Mouse (Mus musculus): ENCODE measurements around the gene Hvcn1.

The Hvcn1 gene

DNA sequence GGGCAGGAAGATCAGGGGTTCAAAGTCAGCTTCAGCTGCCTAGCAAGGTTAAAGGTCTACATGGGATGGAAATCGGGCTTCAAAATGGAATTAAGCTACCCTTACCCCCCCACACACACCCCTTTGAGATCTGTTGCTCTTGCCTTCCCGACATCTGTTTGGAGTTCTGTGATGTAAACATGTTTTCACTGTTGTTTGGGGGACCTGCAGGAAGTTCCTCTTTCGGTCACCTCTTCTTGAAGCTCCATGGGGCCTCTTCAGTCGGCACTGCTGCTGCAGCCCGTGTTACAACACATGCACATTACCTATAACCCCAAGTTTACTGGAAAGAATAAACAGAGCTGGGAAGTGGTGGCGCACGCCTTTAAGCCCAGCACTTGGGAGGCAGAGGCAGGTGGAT lies 60.5 kb downstream of the Hvcn1 start:
- peak; percentile 85 for DNase-seq (ENCODE audit: low read depth, low spot score)

DNA sequence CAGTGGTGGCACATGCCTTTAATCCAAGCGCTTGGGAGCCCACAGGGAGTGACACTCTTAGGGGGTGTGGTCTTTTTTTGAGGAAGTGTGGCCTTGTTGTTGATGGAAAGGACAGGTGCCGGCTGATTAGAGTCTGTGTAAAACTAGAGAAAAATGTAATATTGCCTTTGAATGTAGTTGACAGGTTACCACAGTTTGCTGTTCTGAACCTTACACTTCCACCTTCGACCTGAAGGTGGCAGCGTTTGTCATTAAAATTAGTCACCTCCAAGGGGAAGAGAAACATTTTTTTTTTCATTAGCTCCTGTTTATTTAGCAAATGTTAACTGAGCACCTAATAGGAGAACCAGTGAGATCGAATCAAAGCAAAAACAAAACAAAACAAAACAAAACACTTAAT lies 61.3 kb downstream of the Hvcn1 start:
- DNase-seq (ENCODE audit: low read depth, low spot score): peak; percentile 92

DNA sequence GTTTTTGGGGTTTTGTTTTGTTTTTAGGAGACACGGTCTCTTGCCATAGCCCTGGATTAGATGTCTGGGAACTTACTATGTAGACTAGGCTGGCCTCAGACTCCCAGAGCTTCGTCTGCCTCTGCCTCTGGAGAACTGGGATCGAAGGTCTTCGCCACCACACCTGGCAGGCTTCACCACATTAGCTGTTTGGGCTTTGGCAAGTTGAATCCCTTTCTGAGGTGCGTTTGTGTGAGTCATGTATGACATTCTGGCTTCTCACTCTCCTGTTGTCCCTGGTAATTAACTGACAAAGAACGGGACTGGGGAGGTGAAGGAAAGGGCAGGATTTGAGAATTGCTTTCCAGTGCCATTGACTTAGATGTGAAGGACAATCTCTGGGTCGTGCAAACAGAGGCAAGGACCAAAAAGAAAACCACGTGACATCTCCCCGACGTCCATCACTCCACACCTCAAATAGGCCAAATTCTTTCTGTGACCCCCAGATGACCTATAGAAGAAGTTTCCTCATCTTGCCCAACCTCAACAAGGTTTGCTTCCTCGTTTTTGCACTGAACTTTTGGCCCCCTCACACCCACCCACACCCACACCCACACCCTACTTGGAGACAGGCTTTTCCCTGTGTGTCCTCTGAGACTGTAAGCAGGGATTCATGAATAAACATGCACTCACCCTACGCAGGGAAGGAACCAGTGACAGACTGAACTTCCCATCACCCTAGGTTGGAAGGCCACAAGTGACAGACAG lies 62.4 kb downstream of the Hvcn1 start:
- DNase-seq (ENCODE audit: low read depth, low spot score): no peak

DNA sequence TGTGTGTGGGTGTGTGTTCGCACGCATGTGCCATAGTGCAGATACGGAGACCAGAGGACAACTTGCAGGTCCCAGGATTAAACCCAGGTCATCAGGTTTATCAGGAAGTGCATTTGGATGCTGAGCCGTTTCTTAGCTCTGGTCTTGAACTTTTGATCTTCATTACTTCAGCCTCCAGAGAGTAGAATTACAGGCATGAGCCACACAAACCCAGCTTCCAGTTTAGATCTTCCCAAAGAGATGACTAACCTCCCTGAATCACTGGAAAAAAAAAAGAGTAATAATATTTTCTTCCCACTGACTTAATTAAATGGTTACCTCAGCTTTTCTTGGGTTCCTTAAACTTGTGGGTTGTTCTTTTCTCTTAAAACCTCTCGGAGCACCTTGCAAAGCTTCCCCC lies 66.2 kb downstream of the Hvcn1 start:
- DNase-seq (ENCODE audit: low read depth, low spot score): no peak

DNA sequence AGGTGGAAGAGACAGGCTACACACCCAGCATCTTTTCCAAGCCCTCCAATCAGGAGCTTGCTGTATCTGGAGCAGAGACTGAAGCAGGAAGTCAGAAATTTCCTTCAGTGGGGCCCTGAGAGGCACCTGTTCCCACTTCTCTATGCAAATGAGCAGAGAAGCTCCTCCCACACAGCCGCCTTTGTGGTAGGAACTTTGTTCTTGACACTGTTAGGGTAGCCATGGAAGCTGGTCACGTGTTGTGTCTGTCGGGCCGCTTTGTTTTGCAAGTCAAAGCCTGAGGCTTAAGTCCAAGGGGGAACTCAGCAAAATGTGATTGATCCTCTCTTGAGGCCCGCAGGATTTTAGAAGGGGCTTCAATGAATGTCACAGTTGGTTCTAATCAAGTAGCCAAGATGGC lies 68.2 kb downstream of the Hvcn1 start:
- DNase-seq (ENCODE audit: low read depth, low spot score): peak; percentile 79

DNA sequence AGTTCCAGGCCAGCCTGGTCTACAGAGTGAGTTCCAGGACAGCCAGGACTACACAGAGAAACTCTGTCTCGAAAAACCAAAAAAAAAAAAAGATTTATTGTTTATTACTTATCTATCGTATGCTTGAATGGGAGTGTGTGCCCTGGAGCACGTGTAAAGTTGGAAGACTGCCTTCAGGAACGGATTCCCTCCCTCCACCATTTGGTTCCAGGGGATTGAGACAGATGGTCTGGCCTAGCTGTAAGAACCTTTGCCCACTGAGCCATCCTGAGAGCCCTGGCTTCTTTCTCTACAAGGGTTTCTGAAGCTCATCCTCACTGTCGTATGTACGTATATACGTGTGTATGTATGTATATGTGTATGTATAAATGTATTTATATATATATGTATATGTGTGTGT lies 72.3 kb downstream of the Hvcn1 start:
- no peak for DNase-seq (ENCODE audit: low read depth, low spot score)

DNA sequence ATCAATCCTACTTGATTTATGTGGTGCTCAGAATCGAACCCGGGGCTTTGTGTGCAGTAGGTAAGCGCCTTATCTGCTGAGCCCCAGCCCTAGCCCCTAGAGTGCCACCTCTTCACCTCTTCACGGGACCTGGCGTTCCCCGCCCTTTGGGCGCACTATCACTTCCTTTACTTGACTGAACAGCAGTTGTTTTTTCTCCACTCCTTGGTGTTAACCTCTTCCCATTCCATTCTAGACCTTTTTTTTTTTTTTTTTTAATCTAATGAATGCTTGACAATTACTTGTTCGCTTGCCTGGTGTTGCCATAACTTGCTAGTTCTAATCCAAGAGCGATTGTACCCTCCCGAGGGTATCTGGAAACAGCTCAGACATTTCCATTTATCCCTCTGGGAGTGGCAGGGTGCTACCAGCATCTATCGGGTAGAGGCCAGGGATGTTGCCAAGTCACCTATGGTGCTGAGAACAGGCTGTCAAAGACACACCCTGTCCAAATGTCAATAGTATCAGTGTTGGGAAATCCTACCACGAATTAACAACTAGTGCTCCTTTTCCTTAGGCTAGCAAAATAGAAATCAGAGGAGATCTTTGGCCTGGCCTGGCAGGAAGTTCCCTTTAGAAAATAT lies 73.3 kb downstream of the Hvcn1 start:
- DNase-seq (ENCODE audit: low read depth, low spot score): no peak

DNA sequence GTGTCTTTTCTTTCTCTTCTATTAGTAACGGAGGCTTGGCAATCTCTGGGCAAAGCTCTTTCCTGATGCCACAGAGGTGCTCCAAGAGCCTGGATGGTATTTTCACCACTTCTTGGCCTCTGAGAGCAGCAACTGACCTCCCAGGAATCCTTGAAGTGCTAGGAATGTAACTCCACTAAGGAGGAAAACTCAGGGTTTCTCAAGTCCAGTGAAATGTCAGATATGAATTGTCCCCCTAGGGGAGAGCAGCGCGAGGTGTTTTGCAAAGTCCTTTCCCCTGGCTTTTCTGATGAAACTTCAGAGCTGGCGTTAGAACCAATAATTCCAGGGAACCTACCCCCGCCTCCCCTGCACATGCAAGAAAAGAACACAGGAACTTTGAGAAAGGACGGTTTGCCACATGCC lies 73.8 kb downstream of the Hvcn1 start:
- no peak for DNase-seq (ENCODE audit: low read depth, low spot score)

DNA sequence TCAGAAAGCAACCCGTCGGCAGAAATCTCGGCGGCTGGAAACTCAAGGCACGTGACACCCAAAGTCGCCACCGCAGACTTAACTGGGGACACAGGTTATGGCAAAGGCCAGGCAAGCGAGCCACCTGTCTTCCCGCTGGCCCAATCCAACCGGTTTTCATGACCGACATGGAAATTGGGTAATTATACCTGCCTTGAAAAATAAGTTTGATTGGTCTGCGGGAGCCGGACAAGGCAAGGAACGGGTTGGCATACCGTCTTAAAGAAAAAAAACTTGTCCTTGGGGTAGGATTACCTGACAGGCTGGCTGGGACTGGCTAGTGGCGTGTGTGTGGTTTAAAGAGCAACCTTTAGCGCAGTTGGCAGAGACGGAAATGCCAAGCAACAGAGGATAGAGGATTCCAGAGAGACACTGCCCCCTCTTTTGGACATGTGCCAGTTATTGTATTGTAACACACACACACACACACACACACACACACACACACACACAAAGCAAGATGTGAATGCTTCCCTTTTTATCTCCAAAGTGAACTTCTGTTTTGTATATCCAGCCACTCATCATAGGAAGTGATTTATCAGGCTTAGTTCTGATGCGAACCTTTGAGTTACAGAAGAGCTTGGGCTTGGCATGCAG lies 74.3 kb downstream of the Hvcn1 start:
- no peak for DNase-seq (ENCODE audit: low read depth, low spot score)

DNA sequence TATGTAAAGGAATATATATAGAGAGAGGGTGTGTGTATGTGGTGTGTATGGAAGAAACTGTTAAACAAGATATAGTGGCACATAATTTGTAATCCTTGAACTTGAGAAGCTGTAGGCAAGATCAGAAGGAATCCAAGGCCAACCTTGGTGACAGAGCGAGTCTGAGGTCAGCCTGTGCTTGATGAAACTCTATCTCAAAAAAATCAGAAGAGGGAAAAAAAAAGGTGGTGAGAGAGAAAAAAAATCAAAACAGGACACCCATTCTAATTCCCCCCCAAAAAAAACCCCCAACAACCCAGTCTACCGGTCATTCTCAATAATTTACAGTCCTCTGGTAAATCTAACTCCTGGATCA lies 77.2 kb downstream of the Hvcn1 start:
- no peak for DNase-seq (ENCODE audit: low read depth, low spot score)

DNA sequence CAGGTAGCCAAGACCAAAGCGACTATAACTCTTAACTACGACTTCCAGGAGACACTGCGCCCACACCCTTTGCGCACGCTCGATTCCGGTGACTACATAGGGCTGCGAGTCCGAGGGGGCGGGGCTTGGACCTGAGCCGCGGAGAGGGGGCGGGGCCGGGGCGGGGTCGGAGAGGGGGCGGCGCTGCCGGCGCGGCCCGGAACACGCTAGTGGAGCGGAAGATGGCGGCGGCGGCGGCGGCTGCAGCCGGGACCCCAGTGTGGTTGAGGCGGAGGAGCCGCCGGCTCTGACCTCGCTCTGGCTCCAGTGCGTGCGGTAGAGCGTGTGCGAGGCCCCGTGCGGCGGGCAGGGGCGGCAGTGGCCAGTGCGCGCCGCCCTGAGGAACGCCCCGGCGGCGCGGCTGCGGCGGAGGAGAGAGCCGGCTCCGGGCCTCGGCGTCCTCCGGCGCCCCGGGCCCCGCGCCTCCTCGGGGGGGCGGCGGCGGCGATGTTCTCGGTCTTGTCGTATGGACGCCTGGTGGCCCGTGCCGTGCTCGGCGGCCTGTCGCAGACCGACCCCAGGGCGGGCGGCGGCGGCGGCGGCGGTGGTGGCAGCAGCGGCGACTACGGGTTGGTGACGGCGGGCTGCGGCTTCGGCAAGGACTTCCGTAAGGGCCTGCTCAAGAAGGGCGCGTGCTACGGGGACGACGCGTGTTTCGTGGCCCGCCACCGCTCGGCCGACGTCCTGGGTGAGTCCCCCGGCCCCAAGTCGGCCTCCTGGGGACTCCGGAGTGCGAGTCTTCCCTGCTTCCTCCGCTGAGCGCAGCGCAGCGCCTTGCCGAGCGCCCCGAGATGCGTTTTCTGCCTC lies 77.8 kb downstream of the Hvcn1 start, which contains the start of gene Pptc7:
Pptc7 (plus strand) TSS at position 183 of the 846 bp plus-strand sequence.
- DNase-seq (ENCODE audit: low read depth, low spot score): peak; percentile 93

DNA sequence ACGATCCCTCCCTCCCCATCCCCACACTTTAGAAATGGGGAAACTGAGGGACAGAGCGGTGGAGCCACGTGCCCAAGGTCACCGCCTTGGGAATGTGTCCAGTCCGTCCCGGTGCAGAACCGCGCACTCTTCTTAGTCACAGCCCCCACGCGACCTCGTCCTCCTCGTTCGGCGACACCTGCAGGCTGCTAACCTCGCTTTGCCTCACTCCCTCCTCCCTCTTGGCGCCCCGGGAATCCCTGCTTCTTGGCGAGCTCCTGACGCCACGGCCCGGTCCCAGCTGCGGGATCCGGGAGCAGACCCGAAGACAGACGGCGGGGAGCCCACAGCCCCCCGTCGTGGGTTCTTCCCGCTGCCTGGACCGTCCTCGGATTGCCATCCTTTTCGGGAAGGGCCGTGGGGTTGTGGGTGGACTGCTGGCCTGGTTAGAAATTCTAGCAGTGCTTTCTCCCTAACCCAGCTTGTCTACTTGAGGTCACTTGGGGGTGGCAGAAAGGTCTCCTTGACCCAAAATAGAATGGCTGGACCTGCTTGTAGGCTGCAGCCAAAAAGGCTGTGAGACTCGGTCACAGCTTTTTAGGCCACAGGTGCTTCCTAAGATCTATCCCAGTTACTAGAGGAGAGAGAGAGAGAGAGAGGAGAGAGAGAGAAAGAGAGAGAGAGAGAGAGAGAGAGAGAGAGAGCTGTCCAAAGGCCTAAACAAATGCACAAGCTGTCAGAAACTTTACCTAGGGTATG lies 78.6 kb downstream of the Hvcn1 start:
- DNase-seq (ENCODE audit: low read depth, low spot score): peak; percentile 59

DNA sequence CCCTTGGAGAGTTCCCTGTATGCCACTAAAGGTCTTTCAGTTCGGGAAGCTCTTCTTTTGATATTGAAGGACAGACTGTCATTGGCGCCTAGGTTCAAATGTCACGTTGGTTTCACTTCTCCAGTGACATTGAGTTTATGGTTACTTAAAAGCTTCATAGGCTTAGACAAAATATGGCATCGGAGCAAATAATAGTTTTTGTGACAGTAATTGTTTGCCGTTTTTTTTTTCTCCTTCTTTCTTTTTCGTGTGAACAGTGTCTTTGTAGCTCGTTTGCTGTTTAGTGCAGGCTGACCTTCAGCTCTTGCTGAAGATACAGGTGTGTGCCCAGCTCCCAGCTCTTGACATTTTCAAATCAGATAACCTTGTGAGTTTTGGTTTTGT lies 79.2 kb downstream of the Hvcn1 start:
- peak; percentile 77 for DNase-seq (ENCODE audit: low read depth, low spot score)

DNA sequence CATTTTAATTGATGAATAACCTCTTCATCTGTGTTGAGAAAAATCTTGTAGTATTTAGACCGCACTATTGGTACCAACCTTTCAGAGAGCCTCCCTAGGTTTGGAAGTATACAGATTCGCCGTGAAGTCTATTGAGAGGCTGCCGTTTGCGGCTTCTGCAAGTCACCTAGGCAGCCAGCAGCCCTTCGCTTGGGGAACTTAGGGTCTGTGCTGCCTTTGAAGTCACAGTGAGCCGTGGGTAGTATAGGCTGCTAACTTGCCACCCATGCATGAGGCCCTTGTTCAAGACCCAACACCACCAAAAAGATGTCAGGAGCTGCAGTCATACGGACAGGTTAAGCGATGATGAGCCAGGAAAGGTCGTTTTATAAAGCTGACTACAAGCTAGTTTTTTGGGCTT lies 79.6 kb downstream of the Hvcn1 start:
- DNase-seq (ENCODE audit: low read depth, low spot score): no peak

DNA sequence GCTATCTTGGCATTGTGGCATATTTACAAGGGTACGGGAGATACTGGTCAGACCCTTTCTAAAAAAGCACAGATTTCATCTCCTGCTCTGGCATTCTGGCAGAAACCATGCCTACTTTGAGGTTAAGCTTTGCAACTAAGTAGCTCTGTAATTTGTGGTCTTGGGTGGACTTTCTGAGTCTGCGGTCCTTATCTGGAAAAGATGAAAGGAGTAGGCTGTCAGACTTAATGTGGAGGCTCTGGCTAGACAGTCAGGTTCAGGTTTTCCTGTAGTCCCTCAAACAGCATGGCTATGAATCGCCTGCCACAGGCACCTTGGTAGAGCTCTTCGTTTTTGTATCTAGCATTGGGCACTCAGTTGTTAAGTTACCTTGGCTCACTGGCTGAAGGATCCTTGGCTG lies 80.4 kb downstream of the Hvcn1 start:
- DNase-seq (ENCODE audit: low read depth, low spot score): no peak

DNA sequence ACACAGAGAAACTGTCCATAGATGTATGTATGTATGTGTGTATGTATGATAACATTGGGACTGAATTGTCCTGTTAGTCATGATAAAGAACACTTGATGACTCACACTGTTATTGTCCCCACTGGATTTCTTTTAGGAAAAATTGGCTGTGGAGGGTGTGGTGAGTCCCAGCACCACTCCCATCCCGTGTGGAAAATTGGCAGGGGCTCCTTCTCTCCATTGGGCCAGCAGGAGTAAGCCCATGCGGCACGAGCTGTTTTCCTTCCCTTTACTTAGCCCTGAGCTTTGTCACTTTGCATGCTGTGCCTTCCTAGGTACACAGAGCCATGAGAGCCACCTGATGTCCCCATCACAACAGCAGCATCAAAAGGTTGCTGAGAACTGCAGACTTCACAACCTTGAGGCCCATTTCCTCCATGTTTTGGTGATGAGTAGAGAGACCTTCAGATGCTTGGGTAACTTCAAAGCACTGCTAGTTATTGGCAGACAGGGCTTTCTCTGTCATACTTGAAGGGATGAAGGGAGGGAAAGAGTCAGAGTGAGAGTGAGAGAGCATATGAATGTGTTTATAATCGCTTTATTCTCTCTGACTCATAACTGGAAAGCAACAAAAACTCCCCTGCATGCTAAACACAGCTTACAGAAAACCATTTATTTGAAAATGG lies 81.7 kb downstream of the Hvcn1 start:
- peak; percentile 68 for DNase-seq (ENCODE audit: low read depth, low spot score)

DNA sequence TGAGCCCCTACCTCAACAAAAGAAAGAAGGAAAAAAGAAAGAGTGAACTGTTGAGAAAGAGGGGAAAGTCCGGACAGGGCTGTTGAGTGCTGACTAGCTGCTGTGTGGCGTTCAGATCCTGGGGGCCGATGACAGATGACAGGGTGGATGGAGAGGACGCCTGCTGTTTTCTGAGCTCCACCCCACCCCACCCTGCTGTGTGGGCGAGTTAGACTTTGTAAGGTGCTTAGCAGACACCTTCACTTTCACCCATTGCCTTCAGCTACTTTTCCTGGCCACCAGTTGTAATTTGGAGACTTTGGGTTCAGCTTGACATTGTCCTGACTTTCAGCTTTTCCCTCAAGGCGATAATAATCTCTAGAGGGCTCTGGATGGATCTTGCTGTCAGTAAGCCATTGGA lies 84.5 kb downstream of the Hvcn1 start:
- no peak for DNase-seq (ENCODE audit: low read depth, low spot score)
